Mouse (Mus musculus) CH12.LX (cell line): ENCODE results near the gene Fam229a.

Experiments used
- CHD2 ChIP-seq: IDR thresholded peaks from 2 replicates; pipeline ENCODE4 v1.6.1; 2011; ENCODE audit warnings: low read length, improper control_type of control experiment
- CTCF ChIP-seq, 2 experiments: IDR thresholded peaks in 1 of 2; conservative IDR thresholded peaks in 1 of 2; 2 replicates each; pipeline ENCODE4 v1.5.1; 2011 to 2012; ENCODE audit warnings: low read depth in 2 of 2, low read length in 2 of 2, improper control_type of control experiment in 1 of 2, inconsistent platforms in 1 of 2, mild to moderate bottlenecking in 1 of 2, moderate library complexity in 1 of 2
- ELF1 ChIP-seq: IDR thresholded peaks from 2 replicates; pipeline ENCODE4 v1.6.1; 2014; ENCODE audit warnings: low read depth, mild to moderate bottlenecking, inconsistent platforms, low read length, improper control_type of control experiment
- EP300 ChIP-seq: IDR thresholded peaks from 2 replicates; pipeline ENCODE4 v1.6.1; 2011; ENCODE audit warnings: low read length, improper control_type of control experiment
- ETS1 ChIP-seq: conservative IDR thresholded peaks from 2 replicates; pipeline ENCODE4 v1.6.1; 2012; ENCODE audit warnings: low read depth, mild to moderate bottlenecking, inconsistent platforms, low read length, improper control_type of control experiment, moderate library complexity
- HCFC1 ChIP-seq: IDR thresholded peaks from 2 replicates; pipeline ENCODE4 v1.6.1; 2012; ENCODE audit warnings: low read depth, mild to moderate bottlenecking, inconsistent platforms, low read length, improper control_type of control experiment
- IRF4 ChIP-seq: IDR thresholded peaks from 2 replicates; pipeline ENCODE4 v1.6.1; 2014; ENCODE audit warnings: low read depth, mild to moderate bottlenecking, inconsistent platforms, low read length, improper control_type of control experiment
- POLR2A ChIP-seq: IDR thresholded peaks from 2 replicates; pipeline ENCODE4 v1.6.1; 2011; ENCODE audit warnings: low read depth, mild to moderate bottlenecking, improper control_type of control experiment, low read length
- POLR2AphosphoS2 ChIP-seq: IDR thresholded peaks from 2 replicates; pipeline ENCODE4 v1.6.1; 2011; ENCODE audit warnings: low read depth, low read length, improper control_type of control experiment
- RCOR1 ChIP-seq: conservative IDR thresholded peaks from 2 replicates; pipeline ENCODE4 v1.6.1; 2012; ENCODE audit warnings: low read depth, mild to moderate bottlenecking, inconsistent platforms, low read length, improper control_type of control experiment
- SIN3A ChIP-seq: IDR thresholded peaks from 2 replicates; pipeline ENCODE4 v1.6.1; 2012; ENCODE audit warnings: low read length, improper control_type of control experiment, inconsistent platforms
- SMC3 ChIP-seq: IDR thresholded peaks from 2 replicates; pipeline ENCODE4 v1.6.1; 2011; ENCODE audit warnings: low read depth, low read length, improper control_type of control experiment

GRCm38 (mm10) chr4:129448713-129449112, 42.3 kb upstream of the Fam229a start:
- TF ChIP-seq POLR2AphosphoS2 (no peak), POLR2A (no peak), ELF1 (no peak), IRF4 (no peak), CTCF (conservative IDR thresholded peaks at IDR 0.05 in 1 of 2, IDR thresholded peaks at IDR 0.05 in 1 of 2; ENCODE audit: low read depth in 2 of 2, low read length in 2 of 2) (no peak), ETS1 (no peak), EP300 (no peak), CHD2 (no peak), SIN3A (no peak), HCFC1 (no peak), RCOR1 (no peak), SMC3 (no peak)
